Mouse (Mus musculus) heart, adult 2 months (tissue): ENCODE measurements around the gene Mok. TPM values are rescaled to one million over a fixed set of nuclear protein-coding genes. Genes with fewer than 3 reads are reported as not detected.

Source experiments
- DNase-seq, 2 experiments: peaks; one replicate each; pipeline ENCODE4 v3.0.0; 2021
- H3K27ac ChIP-seq: fragments of 200-600 bp; 2 replicates; pipeline ENCODE4 v1.8.1; 2022
- H3K27me3 ChIP-seq: fragments of 200-500 bp; 2 replicates; pipeline ENCODE4 v1.6.1; 2012; ENCODE audit warnings: mild to moderate bottlenecking, low read length, inconsistent platforms, mixed read lengths; ENCODE audit not compliant: control insufficient read depth, insufficient read depth
- H3K36me3 ChIP-seq: fragments of 200-500 bp; 2 replicates; pipeline ENCODE4 v1.6.1; 2012; ENCODE audit warnings: low read length, inconsistent platforms; ENCODE audit not compliant: control insufficient read depth, insufficient read depth
- H3K4me1 ChIP-seq: fragments of 200-500 bp; 2 replicates; pipeline ENCODE4 v1.6.1; 2011; ENCODE audit warnings: low read length; ENCODE audit not compliant: control insufficient read depth, insufficient read depth
- H3K4me3 ChIP-seq: fragments of 200-600 bp; 2 replicates; pipeline ENCODE4 v1.8.1; 2022
- H3K79me2 ChIP-seq: fragments of 200-500 bp; replicated peaks from 2 replicates; pipeline ENCODE4 v1.6.1; 2012; ENCODE audit warnings: mild to moderate bottlenecking, inconsistent platforms, low read length, moderate library complexity, mixed read lengths; ENCODE audit not compliant: control insufficient read depth, insufficient read depth
- H3K9ac ChIP-seq: fragments of 200-500 bp; 2 replicates; pipeline ENCODE4 v1.6.1; 2012; ENCODE audit warnings: low read depth, mild to moderate bottlenecking, control low read depth, inconsistent platforms, low read length, mixed read lengths
- CTCF ChIP-seq: fragments of 200-600 bp; IDR thresholded peaks from 2 replicates; pipeline ENCODE4 v1.8.1; 2022; ENCODE audit warnings: antibody characterized with exemption, mild to moderate bottlenecking, moderate library complexity
- EP300 ChIP-seq: fragments of 200-500 bp; IDR thresholded peaks from 2 replicates; pipeline ENCODE4 v1.6.1; 2011; ENCODE audit warnings: low read depth, low read length, control low read depth; ENCODE audit not compliant: insufficient read depth
- POLR2A ChIP-seq: fragments of 200-500 bp; IDR thresholded peaks from 2 replicates; pipeline ENCODE4 v1.6.1; 2011; ENCODE audit warnings: mild to moderate bottlenecking, low read depth, low read length, control low read depth; ENCODE audit not compliant: insufficient read depth
- WGBS: fragments of 180-500 bp; shearing (Covaris S2); methylation state at CpG from one replicate; pipeline ENCODE4 v1.1.7; 2018; 5-methylcytosine and 5-hydroxymethylcytosine counted together
- intact Hi-C: fragments of 180-260 bp; cut with DNase I; formaldehyde crosslinking; loops from one replicate; pipeline ENCODE4 v1.15.1; 2025
- polyA plus RNA-seq: library from polyadenylated mRNA; depleted of rRNA; stranded (reverse); fragments of >200 nt; gene quantifications from 2 replicates; pipeline ENCODE4 v1.2.3, GENCODE M21; 2012
- total RNA-seq, 2 experiments: library from RNA; stranded (reverse); gene quantifications; 2 replicates each; pipeline ENCODE4 v1.2.3; 2021

Gene Mok
- total and polyA plus RNA-seq, 3 experiments, result 0.36 to 1.1 (median 0.86) TPM

- TF ChIP-seq POLR2A (no peak), CTCF (no peak), EP300 (no peak)
- no peaks in the 10 kb centered on the region for H3K79me2 ChIP-seq
Measured at GRCm38 (mm10) chr12:110837192-110837841, 3.4 kb downstream of the Mok start.

DNA sequence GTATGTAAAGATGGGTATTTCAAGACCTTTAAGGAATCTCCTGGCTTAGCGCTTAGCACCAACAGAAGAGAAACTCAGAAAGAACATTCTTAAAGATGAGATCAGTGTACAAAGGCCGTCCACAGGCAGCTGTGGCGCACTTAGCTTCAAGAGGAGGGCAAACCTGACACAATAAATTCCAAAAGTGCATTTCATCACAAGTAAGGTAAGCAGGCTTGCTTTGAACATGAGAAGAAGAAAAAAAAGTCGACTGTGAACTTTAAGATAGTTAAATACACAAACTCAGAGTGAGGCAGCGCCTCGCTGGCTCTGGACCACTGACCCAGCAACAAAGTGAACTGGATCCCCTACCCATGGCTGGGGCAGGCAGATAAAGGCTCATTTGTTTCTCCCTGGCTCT, 4.0 kb downstream of the Mok start:
- 56% methylated on average over 6 of the region's 6 CpGs for WGBS
- Histone ChIP-seq H3K27ac (no peak overlapping the region), H3K36me3 (no peaks in the 10 kb centered on the region), H3K9ac (no peak overlapping the region), H3K27me3 (no peaks in the 10 kb centered on the region), H3K4me3 (no peak overlapping the region), H3K79me2 (no peaks in the 10 kb centered on the region), H3K4me1 (no peaks in the 10 kb centered on the region)
- no peak for DNase-seq
- intact Hi-C loops, result no loop called here
- TF ChIP-seq CTCF, result no peak
- no peak for TF ChIP-seq EP300
- no peak for TF ChIP-seq POLR2A

More at GRCm38 (mm10) chr12:110837192-110837841, 3.4 kb downstream of the Mok start:
- 41% methylated on average over 5 of the region's 5 CpGs for WGBS
- Histone ChIP-seq H3K4me1 (no peaks in the 10 kb centered on the region), H3K4me3 (no peak overlapping the region), H3K9ac (no peak overlapping the region), H3K27me3 (no peaks in the 10 kb centered on the region), H3K36me3 (no peaks in the 10 kb centered on the region), H3K27ac (no peak overlapping the region)
- intact Hi-C loops, result no loop called here
- DNase-seq, result no peak

DNA sequence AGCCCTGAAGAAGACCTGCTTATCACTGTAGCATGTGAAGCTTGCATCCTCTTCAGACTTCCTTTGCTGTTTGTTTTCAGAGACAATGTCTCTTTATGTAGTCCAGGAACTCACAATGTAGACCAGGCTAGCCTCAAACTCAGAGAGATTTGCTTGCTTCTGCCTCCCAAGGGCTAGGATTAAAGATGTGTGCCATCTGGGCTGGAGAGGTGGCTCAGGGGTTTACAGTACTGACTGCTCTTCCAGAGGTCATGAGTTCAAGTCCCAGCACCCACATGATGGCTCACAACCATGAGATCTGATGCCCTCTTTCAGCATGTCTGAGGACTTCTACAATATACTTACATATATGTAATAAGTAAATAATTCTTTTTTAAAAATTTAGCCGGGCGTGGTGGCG, 5.6 kb downstream of the Mok start:
- no peak overlapping the region for H3K4me3 ChIP-seq
- H3K79me2 ChIP-seq, result no peaks in the 10 kb centered on the region
- H3K27me3 ChIP-seq, result no peaks in the 10 kb centered on the region
- 96% methylated on average over 3 of the region's 3 CpGs for WGBS
- DNase-seq, result no peak
- no peaks in the 10 kb centered on the region for H3K4me1 ChIP-seq
- no peak overlapping the region for H3K9ac ChIP-seq
- no peak overlapping the region for H3K27ac ChIP-seq
- no peaks in the 10 kb centered on the region for H3K36me3 ChIP-seq
- intact Hi-C loops, result no loop called here
- no peak for TF ChIP-seq EP300
- TF ChIP-seq POLR2A, result no peak
- TF ChIP-seq CTCF, result no peak

GRCm38 (mm10) chr12:110830293-110831024, 10.3 kb downstream of the Mok start:
- Histone ChIP-seq H3K79me2 (no peaks in the 10 kb centered on the region), H3K27ac (no peak overlapping the region), H3K27me3 (no peaks in the 10 kb centered on the region), H3K9ac (no peak overlapping the region), H3K4me1 (no peaks in the 10 kb centered on the region), H3K36me3 (no peaks in the 10 kb centered on the region), H3K4me3 (no peak overlapping the region)
- intact Hi-C loops, result no loop called here
- 81% methylated on average over 10 of the region's 11 CpGs for WGBS
- TF ChIP-seq POLR2A, result no peak
- no peak for TF ChIP-seq EP300
- TF ChIP-seq CTCF, result no peak
- no peak for DNase-seq

DNA sequence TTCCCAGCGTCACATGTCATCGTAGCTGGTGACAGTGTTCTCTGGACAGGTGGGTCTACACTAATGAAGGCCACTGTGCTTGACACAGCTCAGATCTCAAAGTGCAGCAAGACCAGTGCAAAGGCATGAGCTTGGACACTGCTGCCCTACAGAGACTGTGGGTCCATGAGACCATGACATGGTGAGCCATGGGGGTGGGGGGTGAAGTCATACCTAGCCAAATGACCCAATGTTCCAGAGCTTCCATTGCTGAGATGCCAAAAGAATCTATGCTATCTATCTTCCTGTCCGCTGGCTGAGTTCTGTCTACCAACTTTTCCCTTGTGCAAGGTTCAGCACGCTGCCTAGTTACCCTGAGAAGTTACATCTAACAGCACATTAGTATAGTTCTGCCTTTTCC, 11.8 kb downstream of the Mok start:
- H3K36me3 ChIP-seq, result no peaks in the 10 kb centered on the region
- no peak for DNase-seq
- no peak overlapping the region for H3K9ac ChIP-seq
- intact Hi-C loops, result no loop called here
- no peak overlapping the region for H3K27ac ChIP-seq
- H3K4me3 ChIP-seq, result no peak overlapping the region
- H3K79me2 ChIP-seq, result no peaks in the 10 kb centered on the region
- TF ChIP-seq POLR2A (no peak), CTCF (no peak), EP300 (no peak)
- 92% methylated on average over 4 of the region's 4 CpGs for WGBS
- no peaks in the 10 kb centered on the region for H3K4me1 ChIP-seq
- no peaks in the 10 kb centered on the region for H3K27me3 ChIP-seq

DNA sequence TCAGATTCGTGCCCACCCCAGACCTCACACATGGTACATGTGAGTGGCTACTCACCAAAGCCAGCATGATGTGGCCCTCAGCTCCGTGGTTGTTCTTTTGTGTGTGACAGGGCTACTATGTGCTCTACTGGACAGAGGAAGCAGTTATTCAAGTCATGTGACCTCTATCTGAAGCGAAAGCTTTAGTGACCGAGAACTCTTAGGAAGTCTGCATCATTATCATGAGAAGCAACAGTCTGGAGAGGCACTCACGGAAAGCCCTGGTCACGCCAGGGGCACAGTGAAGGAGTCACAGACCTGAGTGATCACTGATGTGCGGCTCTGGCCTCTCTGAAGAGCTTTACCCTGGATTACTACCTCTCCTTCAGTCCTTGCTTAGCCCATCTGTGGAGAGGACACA, 18.4 kb downstream of the Mok start:
- Histone ChIP-seq H3K27ac (no peak overlapping the region), H3K9ac (no peak overlapping the region), H3K79me2 (no peaks in the 10 kb centered on the region), H3K4me1 (no peaks in the 10 kb centered on the region), H3K4me3 (no peak overlapping the region), H3K27me3 (no peaks in the 10 kb centered on the region), H3K36me3 (no peaks in the 10 kb centered on the region)
- TF ChIP-seq CTCF (no peak), EP300 (no peak), POLR2A (no peak)
- 65% methylated on average over 7 of the region's 7 CpGs for WGBS
- DNase-seq, result no peak
- intact Hi-C loops, result no loop called here
